ENCODE assay signal across 26 mouse cellular contexts in genomic region chr14:76340789-76341188, GRCm38 (mm10).
"Had no signal": no experiment of that assay in that cellular context is flagged by ENCODE, and none has a peak within 500 bp of the region (broad histone marks: within the 10 kb centered on the region; RNA-seq: fewer than 3 reads in every experiment).

No protein-coding gene starts in this region.

- H3K4me3 ChIP-seq: heart, embryonic 10.5 days; heart, embryonic 13.5 days; heart, embryonic 15.5 days; hindbrain, embryonic 13.5 days; hindbrain, embryonic 15.5 days; layer of hippocampus, adult 2 months; left cerebral cortex, adult 2 months; limb, embryonic 10.5 days; limb, embryonic 12.5 days; liver, embryonic 13.5 days; liver, embryonic 15.5 days had no signal

- H3K36me3 ChIP-seq: heart, embryonic 10.5 days; heart, embryonic 13.5 days; heart, embryonic 15.5 days; hindbrain, embryonic 13.5 days; hindbrain, embryonic 15.5 days; limb, embryonic 10.5 days; limb, embryonic 12.5 days; liver, embryonic 13.5 days; liver, embryonic 15.5 days had no signal

- H3K9ac ChIP-seq: heart, embryonic 13.5 days; heart, embryonic 15.5 days; hindbrain, embryonic 13.5 days; hindbrain, embryonic 15.5 days; limb, embryonic 12.5 days; liver, embryonic 13.5 days; liver, embryonic 15.5 days; liver, postnatal 0 days had no signal

- H3K27ac ChIP-seq: heart, embryonic 10.5 days; heart, embryonic 13.5 days; heart, embryonic 15.5 days; hindbrain, embryonic 13.5 days; hindbrain, embryonic 15.5 days; hindbrain, postnatal 0 days; layer of hippocampus, adult 2 months; left cerebral cortex, adult 2 months; limb, embryonic 10.5 days; limb, embryonic 12.5 days; liver, embryonic 13.5 days; liver, embryonic 15.5 days had no signal

- H3K27me3 ChIP-seq: heart, embryonic 13.5 days; heart, embryonic 15.5 days; hindbrain, embryonic 13.5 days; hindbrain, embryonic 15.5 days; limb, embryonic 12.5 days; liver, embryonic 13.5 days; liver, embryonic 15.5 days had no signal

- H3K4me1 ChIP-seq: heart, embryonic 13.5 days; hindbrain, embryonic 13.5 days; hindbrain, embryonic 15.5 days; limb, embryonic 10.5 days; limb, embryonic 12.5 days; liver, embryonic 13.5 days; liver, embryonic 15.5 days had no signal

- ATAC-seq: hindbrain, postnatal 0 days; intestine, postnatal 0 days; liver, postnatal 0 days had no signal

- H3K9me3 ChIP-seq: heart, embryonic 10.5 days; heart, embryonic 13.5 days; heart, embryonic 15.5 days; hindbrain, embryonic 13.5 days; hindbrain, embryonic 15.5 days; limb, embryonic 10.5 days; limb, embryonic 12.5 days; liver, embryonic 13.5 days; liver, embryonic 15.5 days had no signal

- H3K4me2 ChIP-seq: heart, embryonic 13.5 days; heart, embryonic 15.5 days; hindbrain, embryonic 13.5 days; hindbrain, embryonic 15.5 days; limb, embryonic 12.5 days; liver, embryonic 11.5 days; liver, embryonic 13.5 days; liver, embryonic 15.5 days had no signal

- DNase-seq: gastrocnemius, postnatal 14 days; gastrocnemius, postnatal 36 days; heart, adult 18-20 months; heart, postnatal 14 days; heart, postnatal 36 days; kidney, adult 18-20 months; kidney, adult 8-10 months; kidney, postnatal 10 days; kidney, postnatal 25 days; kidney, postnatal 4 days; liver; liver, embryonic 13.5 days; liver, postnatal 0 days had no signal
